In the genomic region with DNA sequence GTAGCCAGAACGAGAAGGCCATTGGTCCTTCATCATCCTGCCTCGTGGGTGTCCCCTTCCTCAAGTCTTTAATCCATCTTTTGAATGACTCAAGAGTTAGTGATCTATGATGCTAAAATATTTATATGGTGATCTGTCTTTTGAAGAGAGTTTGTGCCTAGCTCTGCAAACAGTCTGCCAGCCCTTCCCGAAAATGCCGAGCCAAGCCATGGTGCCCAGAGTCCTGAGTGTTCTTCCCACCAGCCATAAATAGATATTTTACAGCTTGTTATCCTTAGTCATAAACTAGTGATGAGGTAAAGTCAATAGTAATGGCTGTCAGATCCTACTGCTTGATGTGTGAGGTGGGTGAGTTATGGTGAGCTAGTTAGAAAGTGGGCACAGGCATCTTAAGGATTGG, we compare ENCODE assay signal across 26 mouse cellular contexts. TPM values are rescaled to one million over a fixed set of nuclear protein-coding genes. Genes with fewer than 3 reads are reported as not detected.
DNase-seq lines count a peak whose midpoint lies in the region; ATAC-seq and TF ChIP-seq lines count a peak whose summit lies in the region.
"Had no signal": no experiment of that assay in that cellular context is flagged by ENCODE, and none has a peak within 500 bp of the region (broad histone marks: within the 10 kb centered on the region; RNA-seq: fewer than 3 reads in every experiment).

No protein-coding gene starts in this region.

- H3K27ac ChIP-seq in embryonic fibroblast, embryonic 13.5 days (ENCODE audit: insufficient read depth, low read length): peak overlapping the region; percentile 91
- H3K27ac ChIP-seq: embryonic facial prominence, embryonic 13.5 days; embryonic facial prominence, embryonic 15.5 days; forebrain, embryonic 10.5 days; forebrain, embryonic 12.5 days had no signal

- no peak for TF ChIP-seq POLR2A in embryonic fibroblast, embryonic 13.5 days (IDR thresholded peaks at IDR 0.05; ENCODE audit: low read depth, low read length)

- H3K4me3 ChIP-seq in embryonic fibroblast, embryonic 13.5 days (ENCODE audit: insufficient read depth, low read length): no peak overlapping the region
- H3K4me3 ChIP-seq: embryonic facial prominence, embryonic 13.5 days; embryonic facial prominence, embryonic 15.5 days; erythroblast, embryonic 14.5 days; forebrain, embryonic 10.5 days; forebrain, embryonic 12.5 days had no signal

- DNase-seq in NIH3T3 (ENCODE audit: low read depth): peak; percentile 54
- no peak for DNase-seq in cerebellum, adult 9-11 months
- DNase-seq in frontal cortex, postnatal 25 days (ENCODE audit: low spot score in 2 of 2): no peak
- DNase-seq: adrenal gland, adult 8-10 months; adrenal gland, postnatal 14 days; adrenal gland, postnatal 36 days; B cell, adult 2 months; cerebellum, adult 11-12 months; cerebellum, adult 2 months; cerebellum, adult 9-10 months; cerebellum, postnatal 14 days; cerebellum, postnatal 36 days; embryo, embryonic 11 days had no signal

- no peak for ATAC-seq in erythroblast, adult 5-6 weeks (replicated peaks; ENCODE audit: low FRiP score, poor library complexity, severe bottlenecking)
- ATAC-seq: activated CD4-positive, CD25-positive, alpha-beta regulatory T cell, adult 4 months; CD4-positive, CD25-positive, alpha-beta regulatory T cell, adult 4 months; forebrain, embryonic 14.5 days; forebrain, embryonic 16.5 days had no signal

- no peak for TF ChIP-seq CTCF in embryonic fibroblast, embryonic 13.5 days (IDR thresholded peaks at IDR 0.05; ENCODE audit: borderline replicate concordance, insufficient read depth, low read length)

- H3K4me1 ChIP-seq in embryonic fibroblast, embryonic 13.5 days (ENCODE audit: control insufficient read depth, insufficient read depth, low read length): peaks cover 18% of the 10 kb centered on the region

RNA-seq across cellular contexts. Expression of gene Camk1g, which starts 44.0 kb away (rescaled TPM):
- polyA plus RNA-seq in embryonic fibroblast, embryonic 13.5 days (2011; ENCODE audit: insufficient read length, low read depth, missing spikeins): not detected in 2 replicates
- total RNA-seq in erythroblast, adult 5-6 weeks (2015; ENCODE audit: low replicate concordance): not detected in 2 replicates
- total RNA-seq in erythroblast, adult 5-6 weeks (2017; ENCODE audit: low replicate concordance): not detected in 2 replicates
- total RNA-seq: CH12.LX, G1E had no signal
- polyA plus RNA-seq: activated CD4-positive, CD25-positive, alpha-beta regulatory T cell, adult 4 months; CD4-positive, CD25-positive, alpha-beta regulatory T cell, adult 4 months; erythroblast, embryonic 14.5 days; G1E had no signal
